Comparison of ENCODE assay signal across 10 mouse cellular contexts in the genomic region with DNA sequence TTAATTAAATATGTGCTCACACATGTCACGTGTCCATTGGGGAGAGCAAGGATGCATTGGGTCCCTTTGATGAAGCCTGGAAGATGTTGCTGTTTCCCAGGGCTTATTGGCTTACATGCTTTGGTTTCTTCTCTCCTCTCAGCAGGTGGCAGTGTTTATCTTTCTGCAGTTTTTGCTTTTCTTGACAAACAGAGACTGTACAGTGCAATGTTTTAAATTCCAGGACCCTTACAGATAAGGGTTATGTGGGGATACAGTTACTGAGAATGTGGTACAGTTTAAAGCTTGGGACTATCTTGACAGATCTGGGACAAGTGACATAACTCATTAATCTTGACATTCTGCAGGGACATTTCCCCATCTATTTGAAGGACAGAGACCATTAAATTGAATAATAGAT. TPM values are rescaled to one million over a fixed set of nuclear protein-coding genes. Genes with fewer than 3 reads are reported as not detected.
DNase-seq lines count a peak whose midpoint lies in the region; ATAC-seq and TF ChIP-seq lines count a peak whose summit lies in the region.
"Had no signal": no experiment of that assay in that cellular context is flagged by ENCODE, and none has a peak within 500 bp of the region (broad histone marks: within the 10 kb centered on the region; RNA-seq: fewer than 3 reads in every experiment).

No protein-coding gene starts in this region.

- no peak overlapping the region for H3K4me2 ChIP-seq in forebrain, embryonic 14.5 days (ENCODE audit: low read length)
- H3K4me2 ChIP-seq in forebrain, embryonic 12.5 days: no peak overlapping the region
- no peak overlapping the region for H3K4me2 ChIP-seq in hindbrain, embryonic 16.5 days (ENCODE audit: low read length)
- H3K4me2 ChIP-seq: embryonic facial prominence, embryonic 13.5 days had no signal

- ATAC-seq in forebrain, embryonic 14.5 days: 0 out of 2 replicates have a peak, but pooled peaks have one; percentile 34
- ATAC-seq in forebrain, embryonic 12.5 days (ENCODE audit: low FRiP score): no peak
- no peak for ATAC-seq in Patski
- ATAC-seq in hindbrain, embryonic 16.5 days: peak; percentile 73

- TF ChIP-seq CTCF in Patski (IDR thresholded peaks at IDR 0.05): peak; percentile 43

- in situ Hi-C loops in Patski (cut with MboI; ENCODE audit: low pct_unique_long_range_greater_than_20kb): no loop called here

- peak; percentile 76 for DNase-seq in forebrain, embryonic 14.5 days (ENCODE audit: low spot score)
- peak; percentile 31 for DNase-seq in layer of hippocampus, adult 11-12 months (ENCODE audit: low spot score)
- no peak for DNase-seq in layer of hippocampus, postnatal 25 days (ENCODE audit: extremely low spot score in 1 of 2, low spot score in 1 of 2)
- no peak for DNase-seq in Patski (ENCODE audit: low read depth, low spot score)
- DNase-seq in testis, postnatal 10 days (ENCODE audit: low spot score): no peak
- DNase-seq in heart, adult 11 months: no peak

- WGBS in forebrain, embryonic 14.5 days: 56% methylated on average over 1 of the region's 1 CpGs
- 54% methylated on average over 1 of the region's 1 CpGs for WGBS in forebrain, embryonic 12.5 days
- 30% methylated on average over 1 of the region's 1 CpGs for WGBS in hindbrain, embryonic 16.5 days

- H3K4me1 ChIP-seq in forebrain, embryonic 14.5 days (ENCODE audit: control insufficient read depth, insufficient read depth, low read length): no peaks in the 10 kb centered on the region
- no peaks in the 10 kb centered on the region for H3K4me1 ChIP-seq in forebrain, embryonic 12.5 days
- H3K4me1 ChIP-seq in hindbrain, embryonic 16.5 days (ENCODE audit: control insufficient read depth, insufficient read depth, low read depth, low read length): no peaks in the 10 kb centered on the region
- H3K4me1 ChIP-seq: embryonic facial prominence, embryonic 13.5 days had no signal

- H3K9ac ChIP-seq in forebrain, embryonic 14.5 days (ENCODE audit: low read length): no peak overlapping the region
- no peak overlapping the region for H3K9ac ChIP-seq in forebrain, embryonic 12.5 days
- no peak overlapping the region for H3K9ac ChIP-seq in hindbrain, embryonic 16.5 days (ENCODE audit: low read depth, low read length)
- H3K9ac ChIP-seq: embryonic facial prominence, embryonic 13.5 days had no signal

- POLR2A ChIA-PET in Patski (lab: Charles Lee): no interaction called here

- no peak overlapping the region for H3K27ac ChIP-seq in forebrain, embryonic 14.5 days (ENCODE audit: low read depth, low read length)
- no peak overlapping the region for H3K27ac ChIP-seq in forebrain, embryonic 12.5 days
- no peak overlapping the region for H3K27ac ChIP-seq in hindbrain, embryonic 16.5 days (ENCODE audit: low read depth, low read length)
- H3K27ac ChIP-seq: embryonic facial prominence, embryonic 13.5 days; macrophage had no signal

- no peaks in the 10 kb centered on the region for H3K9me3 ChIP-seq in forebrain, embryonic 14.5 days (replicated peaks; ENCODE audit: control insufficient read depth, low read length)
- H3K9me3 ChIP-seq in forebrain, embryonic 12.5 days: no peaks in the 10 kb centered on the region
- peaks cover 2% of the 10 kb centered on the region; the same call in 1 of the 2 replicates for H3K9me3 ChIP-seq in hindbrain, embryonic 16.5 days (ENCODE audit: control insufficient read depth, low read length)

- H3K36me3 ChIP-seq in forebrain, embryonic 14.5 days (ENCODE audit: control insufficient read depth, insufficient read depth, low read length): no peaks in the 10 kb centered on the region
- H3K36me3 ChIP-seq in forebrain, embryonic 12.5 days (replicated peaks): no peaks in the 10 kb centered on the region
- no peaks in the 10 kb centered on the region for H3K36me3 ChIP-seq in hindbrain, embryonic 16.5 days (ENCODE audit: control insufficient read depth, insufficient read depth, low read length)
- H3K36me3 ChIP-seq: embryonic facial prominence, embryonic 13.5 days had no signal

- CTCF ChIA-PET in Patski (lab: Charles Lee): interaction anchor here (1.3 kb wide), 1 partner anchor 9 kb away, joined by 4 read pairs; no protein-coding TSS in a partner anchor

- no peaks in the 10 kb centered on the region for H3K27me3 ChIP-seq in forebrain, embryonic 14.5 days (replicated peaks; ENCODE audit: control insufficient read depth, insufficient read depth, low read length)
- no peaks in the 10 kb centered on the region for H3K27me3 ChIP-seq in forebrain, embryonic 12.5 days
- peaks cover 25% of the 10 kb centered on the region for H3K27me3 ChIP-seq in Patski
- no peaks in the 10 kb centered on the region for H3K27me3 ChIP-seq in hindbrain, embryonic 16.5 days (replicated peaks; ENCODE audit: control insufficient read depth, insufficient read depth, low read length)
- H3K27me3 ChIP-seq: embryonic facial prominence, embryonic 13.5 days had no signal

- no peak overlapping the region for H3K4me3 ChIP-seq in forebrain, embryonic 14.5 days (ENCODE audit: low read depth, low read length)
- no peak overlapping the region for H3K4me3 ChIP-seq in forebrain, embryonic 12.5 days (replicated peaks)
- H3K4me3 ChIP-seq in hindbrain, embryonic 16.5 days (ENCODE audit: low read length): no peak overlapping the region
- H3K4me3 ChIP-seq: embryonic facial prominence, embryonic 13.5 days had no signal

RNA-seq across cellular contexts. Expression of a gene that starts 58.7 kb away (rescaled TPM):
- 0.51 and 0.80 TPM in 2 replicates for polyA plus RNA-seq in forebrain, embryonic 14.5 days (2014; fragmentation: Nextera tagmentation; extraction: Ambion mirVana)
- 0.19 and 0.26 TPM in 2 replicates for polyA plus RNA-seq in forebrain, embryonic 12.5 days (2016; fragmentation: Nextera tagmentation; extraction: Ambion mirVana)
- total RNA-seq in layer of hippocampus, postnatal 25 days (2021): under 1 TPM; 0.42 to 0.52 TPM
- polyA plus RNA-seq in Patski (2021): 0.27 TPM
- 1.7 and 2.3 TPM in 2 replicates for polyA plus RNA-seq in hindbrain, embryonic 16.5 days (2015; fragmentation: Nextera tagmentation; extraction: Ambion mirVana)
- polyA plus RNA-seq: embryonic facial prominence, embryonic 13.5 days; macrophage had no signal

Comparison
In these comparisons a context has a peak if more than half of its experiments do, and no peak if none do; other contexts are left out.
1. ATAC-seq: peak in forebrain, embryonic 14.5 days (single experiment) and hindbrain, embryonic 16.5 days (single experiment); none in forebrain, embryonic 12.5 days (single experiment) and Patski (single experiment).
2. DNase-seq: peak in forebrain, embryonic 14.5 days (single experiment) and layer of hippocampus, adult 11-12 months (single experiment); none in layer of hippocampus, postnatal 25 days (0 of 2), Patski (single experiment), testis, postnatal 10 days (single experiment) and heart, adult 11 months (single experiment).